ENCODE assay signal across 8 mouse cellular contexts in the genomic region with DNA sequence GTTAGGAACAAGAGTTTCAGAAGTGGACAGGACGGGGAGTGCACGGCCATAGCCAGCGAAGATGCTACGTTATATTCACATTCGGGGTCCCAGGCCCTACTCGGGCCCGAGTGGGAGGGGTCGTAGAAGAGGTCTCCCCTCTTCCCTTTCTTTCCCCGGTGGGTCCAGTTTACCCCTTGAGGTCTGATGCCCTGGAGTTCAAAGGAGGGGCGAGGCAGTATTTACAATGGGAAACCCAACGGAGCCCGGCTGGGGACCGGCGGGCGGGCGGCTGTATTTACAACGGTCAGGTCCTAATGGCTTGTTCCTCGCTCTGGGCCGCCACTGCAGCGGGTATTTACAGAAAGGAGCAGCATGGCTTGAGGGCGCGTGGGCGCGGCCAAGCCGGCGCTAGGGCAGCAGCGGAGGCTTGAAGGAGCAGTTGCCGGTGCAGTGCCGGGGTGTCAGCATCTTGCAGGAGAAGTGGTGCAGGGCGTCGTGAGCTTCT. TPM values are rescaled to one million over a fixed set of nuclear protein-coding genes. Genes with fewer than 3 reads are reported as not detected.
DNase-seq lines count a peak whose midpoint lies in the region; ATAC-seq and TF ChIP-seq lines count a peak whose summit lies in the region.

No protein-coding gene starts in this region.

- no peaks in the 10 kb centered on the region for H3K36me3 ChIP-seq in kidney, embryonic 16.5 days (ENCODE audit: insufficient read depth, low read length)
- H3K36me3 ChIP-seq in kidney, adult 2 months (ENCODE audit: control insufficient read depth, insufficient read depth, low read length) = no peaks in the 10 kb centered on the region
- H3K36me3 ChIP-seq in embryonic facial prominence, embryonic 11.5 days (replicated peaks; ENCODE audit: control insufficient read depth, insufficient read depth, low read depth, low read length) = no peaks in the 10 kb centered on the region
- no peaks in the 10 kb centered on the region for H3K36me3 ChIP-seq in hindbrain, embryonic 16.5 days (ENCODE audit: control insufficient read depth, insufficient read depth, low read length)

- H3K4me3 ChIP-seq in kidney, embryonic 16.5 days (ENCODE audit: low read length) = peak overlapping the region; percentile 29
- H3K4me3 ChIP-seq in kidney, adult 2 months (ENCODE audit: insufficient read depth, low read depth, low read length) = no peak overlapping the region
- peak overlapping the region; percentile 22; the same call in 1 of the 2 replicates for H3K4me3 ChIP-seq in embryonic facial prominence, embryonic 11.5 days (ENCODE audit: low read depth, low read length)
- H3K4me3 ChIP-seq in hindbrain, embryonic 16.5 days (ENCODE audit: low read length) = peak overlapping the region; percentile 15

- DNase-seq in kidney, adult 2 months = no peak
- DNase-seq in embryonic facial prominence, embryonic 11.5 days (ENCODE audit: low spot score) = peak; percentile 49
- peak; percentile 40 for DNase-seq in naive thymus-derived CD4-positive, alpha-beta T cell, adult 2 months (ENCODE audit: low read depth)
- DNase-seq in adrenal gland, adult 8-10 months = no peak
- DNase-seq in right cerebral cortex, postnatal 36 days (ENCODE audit: low spot score in 2 of 2) = no peak
- no peak for DNase-seq in spleen, postnatal 4 days (ENCODE audit: low spot score in 2 of 2)

- H3K27me3 ChIP-seq in kidney, embryonic 16.5 days (ENCODE audit: insufficient read depth, low read length) = peaks cover 98% of the 10 kb centered on the region
- peaks cover 20% of the 10 kb centered on the region for H3K27me3 ChIP-seq in kidney, adult 2 months (replicated peaks; ENCODE audit: control insufficient read depth, insufficient read depth, low read length)
- H3K27me3 ChIP-seq in embryonic facial prominence, embryonic 11.5 days (ENCODE audit: control insufficient read depth, insufficient read depth, low read length) = peaks cover 89% of the 10 kb centered on the region
- H3K27me3 ChIP-seq in hindbrain, embryonic 16.5 days (replicated peaks; ENCODE audit: control insufficient read depth, insufficient read depth, low read length) = peaks cover 44% of the 10 kb centered on the region

- no peak for TF ChIP-seq POLR2A in kidney, adult 2 months (IDR thresholded peaks at IDR 0.05; ENCODE audit: low read depth, low read length)

- H3K4me1 ChIP-seq in kidney, embryonic 16.5 days (ENCODE audit: insufficient read depth, low read length) = peaks cover 36% of the 10 kb centered on the region
- H3K4me1 ChIP-seq in kidney, adult 2 months (ENCODE audit: control insufficient read depth, insufficient read depth, low read length) = peaks cover under 1% of the 10 kb centered on the region; the same call in 1 of the 2 replicates
- H3K4me1 ChIP-seq in embryonic facial prominence, embryonic 11.5 days (ENCODE audit: control insufficient read depth, insufficient read depth, low read length) = peaks cover 5% of the 10 kb centered on the region
- peaks cover 29% of the 10 kb centered on the region for H3K4me1 ChIP-seq in hindbrain, embryonic 16.5 days (ENCODE audit: control insufficient read depth, insufficient read depth, low read depth, low read length)

- WGBS in kidney, embryonic 16.5 days = 1% methylated on average over 31 of the region's 31 CpGs
- WGBS in kidney, adult 2 months = 4% methylated on average over 31 of the region's 31 CpGs
- under 1% methylated on average over 31 of the region's 31 CpGs for WGBS in embryonic facial prominence, embryonic 11.5 days
- WGBS in hindbrain, embryonic 16.5 days = under 1% methylated on average over 31 of the region's 31 CpGs

- no peaks in the 10 kb centered on the region for H3K9me3 ChIP-seq in kidney, embryonic 16.5 days (ENCODE audit: low read length)
- H3K9me3 ChIP-seq in embryonic facial prominence, embryonic 11.5 days (replicated peaks; ENCODE audit: control insufficient read depth, low read length) = no peaks in the 10 kb centered on the region
- no peaks in the 10 kb centered on the region for H3K9me3 ChIP-seq in hindbrain, embryonic 16.5 days (ENCODE audit: control insufficient read depth, low read length)

- ATAC-seq in kidney, embryonic 16.5 days (ENCODE audit: low FRiP score, low TSS enrichment) = no peak
- ATAC-seq in embryonic facial prominence, embryonic 11.5 days (replicated peaks; ENCODE audit: insufficient number of reproducible peaks, low FRiP score, low TSS enrichment, low read depth) = no peak
- no peak for ATAC-seq in hindbrain, embryonic 16.5 days

- TF ChIP-seq CTCF in kidney, adult 2 months (conservative IDR thresholded peaks at IDR 0.05; ENCODE audit: insufficient read depth, insufficient read length, low read depth, low read length) = no peak

- H3K4me2 ChIP-seq in kidney, embryonic 16.5 days (replicated peaks; ENCODE audit: low read depth, low read length) = peak overlapping the region; percentile 44
- peak overlapping the region; percentile 27; the same call in 1 of the 2 replicates for H3K4me2 ChIP-seq in embryonic facial prominence, embryonic 11.5 days (ENCODE audit: low read depth, low read length)
- H3K4me2 ChIP-seq in hindbrain, embryonic 16.5 days (ENCODE audit: low read length) = peak overlapping the region; percentile 44

- H3K9ac ChIP-seq in kidney, embryonic 16.5 days (replicated peaks; ENCODE audit: low read length) = no peak overlapping the region
- H3K9ac ChIP-seq in embryonic facial prominence, embryonic 11.5 days (replicated peaks; ENCODE audit: low read length) = no peak overlapping the region
- H3K9ac ChIP-seq in hindbrain, embryonic 16.5 days (ENCODE audit: low read depth, low read length) = 0 out of 2 replicates have a peak overlapping the region, but pooled peaks have one; percentile 9

- no peak overlapping the region for H3K27ac ChIP-seq in kidney, embryonic 16.5 days (ENCODE audit: low read length)
- no peak overlapping the region for H3K27ac ChIP-seq in kidney, adult 2 months (ENCODE audit: insufficient read depth, low read depth, low read length)
- no peak overlapping the region for H3K27ac ChIP-seq in embryonic facial prominence, embryonic 11.5 days (replicated peaks; ENCODE audit: low read depth, low read length)
- no peak overlapping the region for H3K27ac ChIP-seq in hindbrain, embryonic 16.5 days (ENCODE audit: low read depth, low read length)

RNA-seq across cellular contexts. Expression of gene Skor1, which starts 10.2 kb away (rescaled TPM):
- not detected in 2 replicates for polyA plus RNA-seq in kidney, embryonic 16.5 days (2015; fragmentation: Nextera tagmentation; extraction: Ambion mirVana)
- 0.02 and 0.03 TPM in 2 replicates for polyA plus RNA-seq in kidney, adult 2 months (2012; rRNA removed)
- 0.17 and 0.53 TPM in 2 replicates for polyA plus RNA-seq in embryonic facial prominence, embryonic 11.5 days (2014; fragmentation: Nextera tagmentation; extraction: Ambion mirVana)
- 10.8 and 11.8 TPM in 2 replicates for polyA plus RNA-seq in hindbrain, embryonic 16.5 days (2015; fragmentation: Nextera tagmentation; extraction: Ambion mirVana)
- under 1 TPM; 0.06 to 0.18 (median 0.12) TPM for total RNA-seq in adrenal gland, adult 8-10 months (2022)

Comparison
In these comparisons a context has a peak if more than half of its experiments do, and no peak if none do; other contexts are left out.
1. DNase-seq: peak in embryonic facial prominence, embryonic 11.5 days (single experiment) and naive thymus-derived CD4-positive, alpha-beta T cell, adult 2 months (single experiment); none in kidney, adult 2 months (single experiment), adrenal gland, adult 8-10 months (single experiment), right cerebral cortex, postnatal 36 days (0 of 2) and spleen, postnatal 4 days (0 of 2).
2. Peak in every context shown above with its lines, with median percentiles within 50 percentile points of each other: H3K4me2 ChIP-seq.